Mouse (Mus musculus): ENCODE measurements at regions not wholly inside any gene's neighbourhood (a gene's known extent, or its start where the extent isn't known, plus 50 kb on each side); places are given as distances from the start of the nearest gene placed in this dataset.

DNA sequence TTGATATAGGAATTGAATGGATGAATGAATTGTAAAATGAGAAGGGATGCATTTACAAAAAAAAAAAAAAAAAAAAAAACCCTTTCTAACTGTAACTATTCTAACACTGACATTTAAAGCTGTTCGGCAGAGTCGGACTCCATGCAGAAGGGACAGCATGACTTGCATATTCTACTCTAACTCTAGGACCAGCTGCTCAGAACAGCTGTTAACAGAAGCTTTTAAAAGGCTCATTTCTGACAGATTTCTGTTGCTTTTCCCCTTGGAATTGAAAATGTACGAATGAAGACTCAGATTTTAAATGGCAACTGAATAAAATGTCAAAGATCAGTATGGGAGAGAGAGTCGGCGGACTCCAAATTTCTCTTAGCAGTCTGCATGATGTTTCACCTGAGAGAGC, 138.9 kb upstream of the Fam83b start:
- Histone ChIP-seq H3K9me3 (replicated peaks; ENCODE audit: low read length) (no peaks in the 10 kb centered on the region), H3K27ac (ENCODE audit: insufficient read depth, low read depth) (no peak overlapping the region), H3K9ac (ENCODE audit: insufficient read depth, low read depth) (no peak overlapping the region), H3K79me2 (replicated peaks; ENCODE audit: control insufficient read depth, extremely low read depth, insufficient read depth, poor library complexity, severe bottlenecking) (no peaks in the 10 kb centered on the region), H3K4me3 (replicated peaks in 1 of 3; ENCODE audit: low read depth in 2 of 3, low read length in 2 of 3, poor library complexity in 1 of 3) (no peak overlapping the region), H3K4me2 (ENCODE audit: insufficient read depth, low read depth, poor library complexity, severe bottlenecking) (no peak overlapping the region), H3K27me3 (replicated peaks) (no peaks in the 10 kb centered on the region), H3K36me3 (replicated peaks in 1 of 2; ENCODE audit: control insufficient read depth in 1 of 2, insufficient read depth in 1 of 2, low read length in 1 of 2) (no peaks in the 10 kb centered on the region), H3K4me1 (ENCODE audit: control insufficient read depth in 1 of 2, insufficient read depth in 2 of 2) (no peaks in the 10 kb centered on the region)
- in situ Hi-C loops (cut with MboI; ENCODE audit: low pct_ligation_motif_present, low pct_unique_long_range_greater_than_20kb, low sequenced_read_pairs), result loop anchor here (25.0 kb wide), 1 partner anchor 657 kb away; the partner anchor contains the start of gene Mlip
- dilution Hi-C loops (cut with MboI; ENCODE audit: extremely low pct_ligation_motif_present, extremely low pct_unique_long_range_greater_than_20kb, low sequenced_read_pairs), result no loop called here
- DNase-seq (ENCODE audit: extremely low read depth), result no peak
- TF ChIP-seq RAD21 (IDR thresholded peaks at IDR 0.05; ENCODE audit: low read depth, low read length), result no peak
- no peak for TF ChIP-seq USF1 (IDR thresholded peaks at IDR 0.05; ENCODE audit: low read depth, low read length)
- no peak for TF ChIP-seq ZNF384 (IDR thresholded peaks at IDR 0.05; ENCODE audit: low read depth, low read length)
- TF ChIP-seq JUN (IDR thresholded peaks at IDR 0.05; ENCODE audit: insufficient read depth, low read depth, low read length), result no peak
- no peak for TF ChIP-seq UBTF (IDR thresholded peaks at IDR 0.05; ENCODE audit: low read depth, low read length)
- TF ChIP-seq ZMIZ1 (IDR thresholded peaks at IDR 0.05; ENCODE audit: low read depth, low read length), result no peak
- TF ChIP-seq USF2 (conservative IDR thresholded peaks at IDR 0.05; ENCODE audit: low read depth, low read length), result no peak
- TF ChIP-seq MEF2A (IDR thresholded peaks at IDR 0.05; ENCODE audit: borderline replicate concordance, low read depth, low read length), result no peak
- no peak for TF ChIP-seq ETS1 (conservative IDR thresholded peaks at IDR 0.05; ENCODE audit: low read depth, low read length)
- no peak for TF ChIP-seq ZC3H11A (IDR thresholded peaks at IDR 0.05; ENCODE audit: low read depth, low read length)
- no peak for TF ChIP-seq MAX (IDR thresholded peaks at IDR 0.05; ENCODE audit: low read length)
- TF ChIP-seq ZKSCAN1 (IDR thresholded peaks at IDR 0.05; ENCODE audit: borderline replicate concordance, low read depth, low read length), result no peak
- no peak for TF ChIP-seq NELFE (IDR thresholded peaks at IDR 0.05; ENCODE audit: low read depth, low read length)

- no peak overlapping the region for H3K9ac ChIP-seq (ENCODE audit: insufficient read depth, low read depth)
- H3K4me1 ChIP-seq (ENCODE audit: control insufficient read depth in 1 of 2, insufficient read depth in 2 of 2), result no peaks in the 10 kb centered on the region; a peak in 1 of 4 replicates
- H3K4me3 ChIP-seq (replicated peaks in 1 of 3; ENCODE audit: low read depth in 2 of 3, low read length in 2 of 3, poor library complexity in 1 of 3), result no peak overlapping the region
- no peaks in the 10 kb centered on the region for H3K27me3 ChIP-seq (replicated peaks)
- H3K27ac ChIP-seq (ENCODE audit: insufficient read depth, low read depth), result no peak overlapping the region
- in situ Hi-C loops (cut with MboI; ENCODE audit: low pct_ligation_motif_present, low pct_unique_long_range_greater_than_20kb, low sequenced_read_pairs) (no loop called here), dilution Hi-C loops (cut with MboI; ENCODE audit: extremely low pct_ligation_motif_present, extremely low pct_unique_long_range_greater_than_20kb, low sequenced_read_pairs) (no loop called here)
- H3K79me2 ChIP-seq (replicated peaks; ENCODE audit: control insufficient read depth, extremely low read depth, insufficient read depth, poor library complexity, severe bottlenecking), result no peaks in the 10 kb centered on the region
- H3K36me3 ChIP-seq (replicated peaks in 1 of 2; ENCODE audit: control insufficient read depth in 1 of 2, insufficient read depth in 1 of 2, low read length in 1 of 2), result no peaks in the 10 kb centered on the region
- H3K4me2 ChIP-seq (ENCODE audit: insufficient read depth, low read depth, poor library complexity, severe bottlenecking), result no peak overlapping the region
- TF ChIP-seq POLR2AphosphoS2 (IDR thresholded peaks at IDR 0.05; ENCODE audit: low read depth, low read length) (no peak), NELFE (IDR thresholded peaks at IDR 0.05; ENCODE audit: low read depth, low read length) (no peak), POLR2A (IDR thresholded peaks at IDR 0.05; ENCODE audit: low read depth, low read length) (no peak), MEF2A (IDR thresholded peaks at IDR 0.05; ENCODE audit: borderline replicate concordance, low read depth, low read length) (no peak), USF1 (IDR thresholded peaks at IDR 0.05; ENCODE audit: low read depth, low read length) (no peak), NRF1 (IDR thresholded peaks at IDR 0.05; ENCODE audit: low read depth, low read length) (no peak), ELF1 (IDR thresholded peaks at IDR 0.05; ENCODE audit: low read depth, low read length) (no peak), IRF4 (IDR thresholded peaks at IDR 0.05; ENCODE audit: low read depth, low read length) (no peak), UBTF (IDR thresholded peaks at IDR 0.05; ENCODE audit: low read depth, low read length) (no peak), ETS1 (conservative IDR thresholded peaks at IDR 0.05; ENCODE audit: low read depth, low read length) (no peak), KAT2A (IDR thresholded peaks at IDR 0.05; ENCODE audit: insufficient replicate concordance, low read length) (no peak), CHD2 (IDR thresholded peaks at IDR 0.05; ENCODE audit: low read length) (no peak), MAFK (IDR thresholded peaks at IDR 0.05; ENCODE audit: insufficient replicate concordance, low read length) (no peak), ZMIZ1 (IDR thresholded peaks at IDR 0.05; ENCODE audit: low read depth, low read length) (no peak), PAX5 (IDR thresholded peaks at IDR 0.05; ENCODE audit: low read length) (no peak)
- no peak for DNase-seq (ENCODE audit: extremely low read depth)
- H3K9me3 ChIP-seq (replicated peaks; ENCODE audit: low read length), result no peaks in the 10 kb centered on the region
Observed at GRCm38 (mm10) chr9:76695547-76695946, 128.6 kb upstream of the Fam83b start.

Measured in CH12.LX (cell line).